Mouse (Mus musculus) layer of hippocampus, postnatal 25 days (tissue): Measurements from ENCODE around the gene Got2. TPM values are rescaled to one million over a fixed set of nuclear protein-coding genes. Genes with fewer than 3 reads are reported as not detected.

Experiments
- DNase-seq, 2 experiments: peaks; one replicate each; pipeline ENCODE4 v3.0.0; 2022; ENCODE audit warnings: mixed read lengths in 2 of 2, low spot score in 1 of 2; ENCODE audit errors: extremely low spot score in 1 of 2
- total RNA-seq, 2 experiments: library from RNA; stranded (reverse); gene quantifications; 2 replicates each; pipeline ENCODE4 v1.2.3; 2021

Gene Got2
- total RNA-seq, 2 experiments from 2014 or later, result 228 to 234 TPM

- DNase-seq, result no peak
Measured at GRCm38 (mm10) chr8:95822699-95823098, 65.6 kb downstream of the Got2 start.

GRCm38 (mm10) chr8:95822096-95822495, 66.3 kb downstream of the Got2 start:
- DNase-seq, result no peak

- no peak for DNase-seq
Measured at GRCm38 (mm10) chr8:95821266-95821665, 67.1 kb downstream of the Got2 start.

GRCm38 (mm10) chr8:95818211-95818610, 70.1 kb downstream of the Got2 start:
- DNase-seq, result no peak

- DNase-seq, result no peak
Measured at GRCm38 (mm10) chr8:95817597-95817996, 70.8 kb downstream of the Got2 start.

GRCm38 (mm10) chr8:95816044-95816708, 72.2 kb downstream of the Got2 start:
- DNase-seq, result no peak

Other genes with a start within 250 kb of the Got2 start
- gene Ndrg4, start 211.6 kb downstream of the Got2 start, total RNA-seq, result 1,000 to 10,000 TPM; 1,420 to 1,424 TPM
- 10 to 100 TPM; 19.9 to 22.0 TPM for gene Setd6, start 172.7 kb downstream of the Got2 start, total RNA-seq
- gene Cnot1, start 81.1 kb downstream of the Got2 start, total RNA-seq, result 100 to 1,000 TPM; 121 to 133 TPM
- 100 to 1,000 TPM; 121 to 139 TPM for gene Sap18b, start 63.2 kb downstream of the Got2 start, total RNA-seq
- 10 to 100 TPM; 29.1 to 31.1 TPM for gene Slc38a7, start 35.0 kb downstream of the Got2 start, total RNA-seq